Mouse (Mus musculus) kidney, postnatal 36 days (tissue): Measurements from ENCODE around the gene Mcm5.

Experiments
- DNase-seq, 2 experiments: peaks; one replicate each; pipeline ENCODE4 v3.0.0; 2021 to 2022; ENCODE audit warnings: mixed read lengths in 2 of 2

The Mcm5 gene

DNA sequence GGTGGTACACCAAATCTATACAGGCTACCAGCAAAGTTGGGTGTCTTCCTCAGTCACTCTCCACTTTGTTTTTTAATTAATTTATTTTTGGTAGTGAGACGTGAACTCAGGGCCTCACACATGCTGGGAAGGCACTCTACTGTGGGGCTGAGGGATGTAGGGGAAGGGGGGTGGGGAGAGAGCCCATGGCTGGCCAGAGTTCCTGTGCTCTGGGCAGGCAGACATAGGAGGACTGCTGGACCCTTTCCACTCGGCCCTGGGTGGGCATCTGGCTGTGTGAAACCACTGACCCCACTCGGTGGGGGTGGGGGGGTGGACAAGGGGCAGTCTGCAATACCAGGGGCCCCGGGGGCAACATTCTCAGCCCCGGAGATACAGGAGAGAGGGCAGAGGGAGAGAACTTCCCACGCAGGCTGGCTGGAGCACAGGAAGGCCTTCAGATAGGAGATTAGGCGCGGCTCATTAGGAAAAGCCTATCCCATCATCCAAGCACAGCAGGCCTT lies 5.9 kb upstream of the Mcm5 start:
- no peak for DNase-seq

DNA sequence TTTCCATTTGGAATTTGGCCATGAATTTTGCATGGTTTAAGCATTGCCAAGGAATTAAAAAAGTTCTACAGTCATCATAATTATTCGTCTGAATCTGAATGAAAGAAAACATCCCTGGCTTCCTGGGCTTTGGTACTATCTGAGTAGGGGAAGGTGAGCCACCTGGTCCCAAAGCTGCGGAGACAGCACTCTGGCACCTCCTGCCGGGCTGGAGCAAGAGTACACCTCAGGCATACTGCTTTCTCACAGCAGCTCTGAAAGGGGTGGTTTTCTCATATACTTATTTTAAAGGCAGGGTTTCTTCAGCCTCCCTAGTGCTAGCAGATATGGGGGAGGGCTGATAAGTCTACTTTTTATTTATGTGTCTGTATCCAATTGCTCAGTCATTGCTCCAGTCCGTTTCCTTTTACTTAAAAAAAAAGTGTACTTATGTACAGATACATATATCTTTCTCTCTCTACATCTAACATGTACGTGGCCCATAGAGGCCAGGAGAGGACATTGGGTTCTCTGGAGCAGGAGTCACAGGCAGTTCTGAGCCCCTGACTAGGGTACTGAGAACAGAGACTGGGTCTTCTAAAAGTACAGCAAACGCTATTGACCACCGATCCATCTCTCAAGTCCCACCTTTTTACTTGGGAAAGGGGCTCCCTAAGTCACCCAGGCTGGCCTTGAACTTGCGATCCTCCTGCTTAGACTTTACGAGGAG lies 688 bp upstream of the Mcm5 start:
- peak; percentile 90 to 94 for DNase-seq

DNA sequence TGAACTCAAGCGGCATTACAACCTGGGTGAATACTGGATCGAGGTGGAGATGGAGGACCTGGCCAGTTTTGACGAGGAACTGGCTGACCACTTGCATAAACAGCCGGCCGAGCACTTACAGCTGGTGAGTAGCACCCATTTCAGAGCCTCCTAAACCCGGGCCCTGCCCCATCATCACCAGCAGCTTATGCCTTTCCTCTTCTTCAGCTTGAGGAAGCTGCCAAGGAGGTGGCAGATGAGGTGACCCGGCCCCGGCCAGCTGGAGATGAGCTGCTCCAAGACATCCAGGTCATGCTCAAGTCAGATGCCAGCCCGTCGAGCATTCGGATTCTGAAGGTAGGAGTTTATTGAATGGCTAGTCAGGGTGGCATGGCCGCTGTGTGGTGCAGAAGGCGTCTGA lies 724 bp downstream of the Mcm5 start:
- no peak for DNase-seq

DNA sequence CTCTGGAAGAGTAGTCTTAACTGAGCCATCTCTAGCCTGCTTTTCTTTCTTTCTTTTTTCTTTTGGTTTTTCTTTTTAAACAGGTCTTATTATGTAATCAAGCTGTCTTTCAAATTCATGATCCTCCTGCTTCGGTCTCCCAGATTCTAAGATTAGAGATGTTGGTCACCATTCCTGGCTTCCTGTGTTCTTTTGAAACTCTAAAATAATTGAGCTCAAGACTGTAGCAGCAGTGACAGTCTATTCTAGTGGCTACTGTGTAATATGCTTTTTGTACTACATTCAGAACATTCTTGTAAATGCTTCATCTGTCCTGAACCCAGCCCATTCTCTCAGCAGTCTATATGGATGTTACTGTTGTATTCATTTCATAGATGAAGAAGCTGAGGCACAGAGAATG lies 9.1 kb downstream of the Mcm5 start:
- DNase-seq: no peak

DNA sequence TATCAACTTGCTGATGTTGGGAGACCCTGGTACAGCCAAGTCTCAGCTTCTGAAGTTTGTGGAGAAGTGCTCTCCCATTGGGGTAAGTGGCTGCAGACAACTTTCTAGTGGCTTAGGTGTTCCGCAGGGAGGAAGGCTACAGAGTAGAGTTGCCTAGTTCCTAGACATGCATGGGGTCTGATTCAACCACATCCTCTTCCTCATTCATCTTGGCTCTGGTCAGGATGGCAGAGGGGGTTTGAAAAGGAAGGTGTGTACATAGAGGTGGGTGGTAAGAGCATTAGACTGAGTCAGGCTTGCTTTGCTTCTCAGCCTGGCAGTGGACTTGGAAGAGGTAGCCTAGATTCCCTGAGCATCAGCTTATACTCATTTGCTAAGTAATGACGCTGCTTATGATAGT lies 9.9 kb downstream of the Mcm5 start:
- no peak for DNase-seq

DNA sequence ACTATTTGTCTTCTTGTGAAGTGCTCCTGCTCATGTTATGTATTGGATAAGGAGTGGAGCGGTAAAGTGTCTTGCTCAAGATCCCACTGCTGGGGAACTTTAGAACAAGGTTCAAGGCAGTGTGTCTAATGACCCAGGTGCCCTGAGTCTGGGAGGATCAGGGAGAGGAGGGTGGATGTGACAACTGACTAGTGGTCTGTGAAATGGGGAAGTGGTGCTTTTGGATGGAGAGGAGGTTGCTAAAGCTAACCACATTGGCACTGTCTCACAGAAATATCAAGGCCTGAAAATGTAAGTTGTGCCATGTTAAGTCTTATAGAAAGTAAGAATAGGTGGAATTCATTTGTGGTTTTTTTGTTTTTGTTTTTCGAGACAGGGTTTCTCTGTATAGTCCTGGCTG lies 10.4 kb downstream of the Mcm5 start:
- no peak for DNase-seq

DNA sequence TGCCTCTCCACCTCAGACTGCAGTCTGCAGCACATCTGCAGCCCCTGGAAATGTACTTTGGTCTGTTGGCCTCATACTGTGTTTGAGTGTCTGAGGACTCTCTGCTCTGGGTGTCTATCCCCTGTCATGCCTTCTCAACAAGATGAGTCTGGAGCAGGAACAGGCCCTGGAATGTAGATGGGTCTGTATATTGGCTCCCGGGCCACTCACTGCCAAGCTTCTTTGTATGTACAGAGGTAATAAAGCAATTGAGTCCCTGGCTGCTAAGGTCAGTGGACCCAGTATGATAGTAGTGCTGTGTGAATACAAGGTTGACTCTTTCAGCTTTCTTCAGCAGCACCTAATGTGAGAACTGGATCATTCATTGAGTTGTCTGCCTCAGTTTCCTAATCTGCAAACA lies 18.0 kb downstream of the Mcm5 start:
- no peak for DNase-seq

DNA sequence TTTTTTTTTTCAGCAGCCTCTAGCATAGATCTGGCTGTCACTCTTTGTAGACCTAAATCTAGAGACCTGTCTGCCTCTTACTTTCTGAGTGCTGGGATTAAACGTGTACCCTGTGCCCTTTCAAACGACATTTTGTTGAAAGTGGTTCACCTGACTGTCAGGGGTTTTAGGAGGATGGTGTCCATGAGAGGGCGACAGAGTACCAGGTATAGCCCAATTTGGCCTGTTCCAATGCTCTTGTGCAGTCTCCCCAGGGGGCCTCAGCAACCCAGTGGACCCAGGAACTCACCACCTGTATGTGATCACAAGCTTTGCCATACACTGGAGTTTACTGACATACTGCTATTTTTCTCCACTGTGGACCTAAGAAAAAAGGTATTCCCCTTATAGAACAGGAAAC lies 23.1 kb downstream of the Mcm5 start:
- peak; percentile 44 to 84 for DNase-seq

DNA sequence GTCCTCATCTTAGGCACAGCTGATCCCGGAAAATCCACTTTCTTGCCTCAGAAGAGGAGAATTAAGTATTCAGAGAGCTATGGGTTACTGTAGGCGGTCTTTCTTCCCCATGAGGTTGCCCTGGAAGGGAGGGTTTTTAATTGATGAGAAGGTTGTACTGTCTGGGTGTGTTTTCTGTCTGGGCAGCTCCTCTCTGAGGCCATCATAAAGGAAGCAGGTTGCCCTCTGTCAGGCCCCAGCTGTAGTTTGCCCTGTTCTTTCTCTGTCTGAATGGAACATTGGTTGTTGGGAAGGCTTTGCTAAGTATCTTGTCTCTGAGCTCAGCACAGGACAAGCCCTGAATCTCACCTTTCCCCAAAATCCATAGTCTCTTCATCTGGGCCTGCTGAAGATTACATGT lies 24.0 kb downstream of the Mcm5 start:
- no peak for DNase-seq

DNA sequence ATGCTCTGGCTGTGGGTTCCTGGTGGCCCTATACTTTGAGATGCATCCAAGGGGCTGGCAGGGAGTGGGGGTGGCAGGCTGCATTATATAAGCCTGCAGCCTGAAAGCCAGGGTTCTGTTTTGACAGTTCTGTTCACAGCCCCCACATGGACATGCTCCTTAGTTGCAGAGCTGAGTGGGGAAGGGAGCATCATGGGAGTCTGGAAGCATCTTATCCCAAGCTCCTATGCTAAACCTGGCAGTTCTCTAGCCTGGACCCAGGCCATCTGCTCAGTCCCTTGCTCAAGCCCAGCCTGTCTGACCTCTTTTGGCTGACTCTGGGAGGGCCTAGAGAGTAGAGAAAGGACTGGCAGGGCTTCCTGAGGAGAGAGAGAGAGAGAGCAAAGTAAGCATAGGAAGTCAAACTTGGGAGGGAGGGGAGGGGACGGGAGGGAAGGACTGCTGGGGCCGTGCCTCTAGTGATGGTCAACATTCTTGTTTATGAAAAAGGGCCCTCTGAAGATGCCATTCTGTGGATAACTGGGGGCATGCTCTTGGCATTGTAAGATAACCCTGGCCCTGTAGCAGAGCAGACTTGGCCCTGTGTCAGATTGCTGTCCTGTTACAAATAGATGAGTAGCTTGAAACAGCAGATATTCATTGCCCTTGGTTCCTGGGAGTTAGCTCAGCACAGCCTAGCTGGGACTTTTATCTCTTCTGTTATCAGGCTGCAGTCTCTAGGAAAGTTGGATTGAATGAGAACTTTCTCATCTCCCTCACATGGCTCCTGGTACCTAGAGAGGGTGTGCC lies 25.4 kb downstream of the Mcm5 start:
- DNase-seq: no peak

DNA sequence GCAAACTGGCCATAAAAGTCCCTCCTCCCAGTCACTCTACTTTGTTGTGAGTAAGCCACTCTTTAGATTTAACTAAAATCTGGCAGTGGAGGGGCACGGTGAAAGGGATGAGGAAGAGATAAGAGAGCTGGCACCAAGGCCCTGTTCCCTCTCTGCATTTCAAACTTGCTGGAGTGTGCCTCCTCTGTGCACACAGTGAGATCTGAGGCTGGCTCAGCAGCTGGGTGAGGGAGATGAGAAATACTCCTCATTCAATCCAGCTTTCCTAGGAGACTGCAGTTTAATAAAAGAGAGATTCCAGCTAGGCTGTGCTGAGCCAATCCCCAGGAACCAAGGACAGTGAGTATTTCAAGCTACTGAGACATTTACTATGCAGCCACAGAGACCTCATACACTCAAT lies 26.4 kb downstream of the Mcm5 start:
- DNase-seq: no peak

DNA sequence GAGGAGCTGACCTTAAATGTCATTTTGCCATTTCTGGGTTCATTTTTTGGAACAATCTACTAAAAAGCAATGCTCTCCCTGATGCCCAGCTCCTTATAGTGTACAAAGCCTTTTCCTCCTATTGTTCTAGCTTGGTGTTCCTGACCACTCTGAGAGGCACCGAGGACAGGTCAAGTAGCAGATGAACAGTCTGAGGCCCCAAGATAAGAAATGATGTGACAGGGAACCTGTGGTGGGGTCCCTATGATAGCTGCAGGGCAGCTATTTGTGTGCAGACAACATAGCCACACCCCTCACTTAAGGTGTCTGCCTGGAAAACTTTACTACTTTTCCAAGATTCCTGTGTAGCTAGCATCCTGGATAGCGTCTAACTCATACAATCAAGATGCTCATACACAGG lies 26.9 kb downstream of the Mcm5 start:
- DNase-seq: no peak

DNA sequence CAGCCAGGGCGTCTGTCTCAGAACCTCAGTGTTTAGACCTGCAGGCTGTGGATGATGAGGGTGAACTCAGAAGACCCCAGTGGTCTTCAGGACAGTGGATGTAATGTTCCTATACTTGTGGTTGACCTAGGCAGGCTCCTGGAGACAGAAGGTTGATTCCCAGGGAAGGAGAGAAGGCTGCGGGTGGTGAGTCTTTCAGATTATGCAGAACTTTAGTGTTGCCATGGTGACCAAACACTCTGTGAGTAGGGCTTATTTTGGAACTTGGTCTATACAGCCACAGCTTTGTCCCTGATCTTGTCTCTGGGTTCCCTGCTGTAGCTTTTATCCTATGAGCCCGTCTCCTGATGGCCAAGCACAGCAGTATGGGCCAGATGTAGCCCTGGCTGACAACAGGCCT lies 28.2 kb downstream of the Mcm5 start:
- no peak for DNase-seq

DNA sequence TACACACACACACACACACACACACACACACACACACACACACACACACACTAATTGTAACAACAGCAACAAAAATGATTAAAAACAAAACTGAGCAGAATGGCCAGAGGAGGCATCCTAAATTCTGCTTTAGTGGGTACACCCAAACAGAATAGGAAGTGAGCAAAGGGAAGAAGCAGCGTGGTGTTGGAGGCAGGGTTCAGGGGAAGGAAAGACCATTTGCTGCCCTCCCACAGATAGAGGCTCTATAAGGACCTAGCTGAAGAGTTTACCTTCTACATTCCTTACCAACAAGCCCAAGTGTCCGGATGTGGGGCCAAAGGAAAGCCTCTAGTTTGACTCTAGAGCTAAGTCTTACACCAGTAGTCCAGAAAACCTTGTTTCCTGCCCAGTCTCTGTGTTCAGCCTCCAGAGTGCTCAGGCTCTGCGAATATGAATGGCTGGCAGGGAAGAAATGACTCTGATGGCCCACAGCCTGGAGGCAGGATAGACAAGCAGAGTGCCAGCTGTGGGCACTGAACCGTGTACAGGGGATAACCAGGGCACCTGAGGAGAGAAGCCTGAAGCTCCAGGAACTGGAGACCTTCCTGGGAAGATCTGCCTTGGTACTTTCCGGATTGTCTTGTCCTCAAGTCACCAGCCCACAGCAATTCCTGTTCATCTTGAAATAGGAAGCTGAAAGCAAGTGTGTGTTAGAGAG lies 41.7 kb downstream of the Mcm5 start:
- DNase-seq: peak; percentile 16 to 66

DNA sequence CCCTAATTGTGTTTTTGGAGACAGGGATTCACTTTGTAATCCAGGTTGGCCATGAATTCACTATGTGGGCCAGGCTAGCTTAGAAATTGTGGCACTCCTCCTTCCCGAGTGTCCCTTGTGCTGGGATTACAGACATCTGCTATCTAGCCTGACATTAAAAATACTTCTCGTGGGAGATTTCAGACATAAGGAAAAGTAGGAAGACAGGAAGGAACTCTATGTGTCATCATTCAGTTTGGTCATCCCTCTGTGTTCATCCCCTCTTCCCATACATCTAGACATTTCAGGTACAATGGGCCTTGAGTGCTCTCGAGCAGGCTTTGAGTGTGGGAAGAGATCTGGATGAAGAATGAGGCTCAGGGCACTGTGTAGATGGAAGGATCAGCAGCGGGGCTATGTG lies 42.4 kb downstream of the Mcm5 start:
- DNase-seq: no peak

DNA sequence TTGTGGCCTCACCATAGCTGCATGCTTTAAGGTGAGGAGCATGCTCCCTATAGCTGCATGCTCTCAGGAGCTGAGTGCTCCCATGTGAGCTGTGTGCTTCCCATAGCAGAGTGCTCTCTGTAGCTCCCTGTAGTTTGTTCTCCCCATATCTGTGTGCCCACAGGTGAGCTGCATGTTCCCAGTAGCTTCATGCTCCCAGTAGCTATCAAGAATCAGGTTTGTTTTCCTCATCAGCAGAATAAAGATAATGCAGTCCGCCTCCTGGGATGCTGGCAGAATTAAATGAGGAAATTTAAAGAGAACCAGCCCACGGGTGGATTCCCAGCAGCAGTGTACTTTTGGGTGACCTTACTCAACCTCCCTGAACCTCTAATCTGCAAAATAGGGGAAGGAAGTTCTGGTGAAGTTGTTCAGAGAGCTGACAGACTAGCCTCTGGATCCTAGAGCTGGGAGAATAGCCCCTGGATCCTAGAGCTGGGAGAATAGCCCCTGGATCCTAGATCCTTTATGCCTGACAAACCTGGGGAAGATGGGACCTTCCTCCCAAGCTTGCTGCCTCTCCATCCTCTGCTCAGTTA lies 43.2 kb downstream of the Mcm5 start:
- no peak for DNase-seq

DNA sequence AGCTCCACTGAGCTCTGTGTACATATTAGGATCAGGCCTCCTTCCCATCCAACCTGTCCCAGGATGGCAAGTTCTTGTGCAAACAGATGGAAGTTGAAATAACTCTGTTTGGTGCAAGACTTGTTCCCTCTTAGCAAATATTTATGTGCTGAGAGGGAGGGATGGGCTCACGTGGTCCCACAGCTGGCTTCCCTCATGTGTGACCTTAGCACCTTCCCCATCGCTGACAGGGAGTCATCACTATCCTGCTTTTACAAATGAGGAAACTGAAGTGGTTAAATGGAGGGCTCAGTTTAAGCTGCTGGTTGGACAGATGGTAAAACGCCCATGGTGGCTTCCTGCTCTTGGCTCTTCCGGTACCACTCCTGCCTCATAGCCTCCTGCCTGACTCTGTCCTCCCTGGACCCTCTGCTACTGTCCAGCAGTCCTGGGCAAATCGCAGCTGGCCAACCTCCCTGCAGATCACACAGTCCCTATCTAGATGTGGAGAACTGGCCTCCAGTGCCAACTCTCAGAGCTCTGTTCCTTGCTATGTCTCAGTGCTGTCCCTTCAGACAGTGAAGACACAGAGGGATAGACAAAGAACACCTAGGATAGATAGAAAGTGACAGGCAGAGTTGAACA lies 45.6 kb downstream of the Mcm5 start:
- DNase-seq: no peak

DNA sequence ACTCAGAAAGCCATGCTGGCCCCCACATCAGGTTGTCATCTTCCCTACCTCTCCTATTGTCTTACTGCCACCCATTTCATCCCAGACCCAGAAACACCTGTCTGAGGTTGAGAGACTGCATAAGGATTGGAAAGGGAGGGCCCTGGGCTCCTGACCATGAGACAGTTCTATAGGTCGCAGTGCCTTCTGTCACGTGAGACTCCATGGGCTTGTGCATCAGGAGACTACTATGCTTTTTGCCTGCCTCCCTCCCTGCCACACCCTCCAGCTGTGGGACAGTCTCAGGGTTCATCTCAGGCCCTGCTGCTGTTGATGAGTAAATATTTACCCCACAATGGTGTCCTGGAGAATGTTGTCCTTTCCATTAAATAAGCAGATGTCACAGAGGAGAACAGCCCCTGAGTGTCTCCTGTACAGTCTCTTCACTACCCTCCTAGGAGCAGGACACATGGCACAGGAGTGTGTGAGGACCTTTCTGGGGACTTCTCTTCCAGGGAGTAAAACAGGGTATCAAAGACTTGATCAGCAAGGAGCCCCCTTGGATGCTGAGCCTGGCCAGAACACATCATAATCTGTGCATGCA lies 46.5 kb downstream of the Mcm5 start:
- no peak for DNase-seq

DNA sequence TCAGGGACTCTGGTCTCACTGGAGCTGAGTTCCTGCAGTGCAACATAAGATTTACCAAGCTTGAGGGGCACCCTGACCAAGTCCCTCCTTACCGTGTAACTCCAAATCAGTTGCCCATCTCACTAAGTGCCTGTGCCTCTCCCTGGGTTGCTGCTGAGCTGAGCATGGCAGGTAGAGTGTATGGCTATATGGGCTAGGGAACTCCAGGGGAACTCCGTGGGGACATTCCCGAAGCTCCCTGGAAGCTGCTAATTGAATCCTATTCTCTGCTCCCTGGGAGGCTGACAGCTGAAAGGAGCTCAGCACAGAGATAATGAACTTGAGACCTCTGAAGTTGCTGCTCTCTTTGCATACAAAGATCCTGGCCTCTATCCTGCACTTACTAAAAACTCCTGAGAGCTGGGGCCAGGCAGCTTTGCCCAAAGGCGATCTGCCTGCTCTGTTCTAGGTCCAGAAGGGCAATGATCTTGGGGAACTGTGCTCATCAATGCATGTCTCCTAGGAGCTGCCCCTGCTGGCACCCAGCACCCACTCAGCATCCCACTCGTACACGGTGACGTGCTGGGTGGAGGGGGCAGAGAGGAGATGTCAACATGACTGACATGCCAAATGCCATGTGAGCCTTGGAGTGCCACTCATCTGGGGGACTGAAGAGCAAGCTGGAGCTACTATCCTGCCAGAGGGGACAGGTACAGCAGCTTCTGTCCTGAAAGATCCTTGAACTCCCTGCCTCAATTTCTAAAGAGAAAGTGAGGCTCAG lies 48.3 kb downstream of the Mcm5 start:
- no peak for DNase-seq

DNA sequence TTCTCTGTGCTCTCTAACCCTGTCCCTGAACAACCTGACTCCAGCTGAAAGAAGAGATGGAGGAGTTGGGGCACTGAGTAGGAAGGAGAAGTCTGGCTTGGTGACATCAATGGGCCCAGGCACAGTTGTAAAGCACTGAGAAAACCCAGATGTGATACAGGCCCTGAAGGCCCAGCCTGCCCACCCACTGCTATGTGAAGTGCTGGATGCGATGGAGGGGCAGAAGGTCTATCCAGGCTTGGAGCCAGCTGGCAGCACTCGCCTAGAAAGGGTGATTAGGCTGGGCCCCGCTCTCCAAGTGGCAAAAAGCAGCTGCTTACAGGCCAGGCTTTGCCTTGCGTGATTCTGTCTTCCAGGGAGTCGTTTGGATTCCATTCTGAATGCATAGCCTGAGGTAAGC lies 60.0 kb downstream of the Mcm5 start:
- DNase-seq: no peak

DNA sequence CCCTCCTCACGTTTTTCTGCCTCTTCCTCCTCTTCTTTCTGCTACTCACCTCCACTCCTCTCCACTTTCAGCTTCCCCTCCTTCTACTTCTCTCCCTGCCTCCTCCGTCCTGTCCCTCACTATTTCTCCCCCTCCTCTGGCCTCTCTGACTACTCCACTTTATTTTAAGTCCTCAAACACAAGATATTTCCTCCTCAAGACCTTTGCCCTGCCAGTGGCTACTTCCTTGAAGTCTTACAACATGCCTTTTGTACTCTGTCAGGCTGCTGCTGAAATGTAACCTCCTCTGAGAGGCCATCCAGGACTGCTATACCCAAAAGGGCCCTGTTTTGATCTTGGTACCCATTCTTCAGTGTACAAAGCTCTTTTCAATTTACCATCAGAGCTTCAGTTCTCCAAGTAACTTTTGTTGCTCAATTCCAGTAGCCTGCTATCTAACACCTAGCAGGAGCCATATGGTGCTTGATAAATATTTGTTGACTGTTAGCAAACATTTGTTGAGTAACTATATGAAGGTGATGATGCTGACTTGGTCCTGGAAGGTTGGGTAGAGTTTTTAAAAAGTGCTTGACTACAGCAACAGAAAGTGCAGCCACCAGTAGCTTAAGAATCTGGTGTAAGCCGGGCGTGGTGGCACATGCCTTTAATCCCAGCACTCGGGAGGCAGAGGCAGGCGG lies 62.8 kb downstream of the Mcm5 start:
- no peak for DNase-seq
